20 mouse cellular contexts compared by ENCODE assay signal in genomic region chr12:8383822-8384221, GRCm38 (mm10).
"Had no signal": no experiment of that assay in that cellular context is flagged by ENCODE, and none has a peak within 500 bp of the region (broad histone marks: within the 10 kb centered on the region; RNA-seq: fewer than 3 reads in every experiment).

No protein-coding gene starts in this region.

- H3K27me3 ChIP-seq: kidney, embryonic 15.5 days; limb, embryonic 12.5 days; limb, embryonic 15.5 days; liver, embryonic 15.5 days; midbrain, embryonic 12.5 days; midbrain, embryonic 15.5 days; neural tube, embryonic 12.5 days; neural tube, embryonic 15.5 days had no signal

- H3K4me2 ChIP-seq: kidney, embryonic 15.5 days; limb, embryonic 12.5 days; limb, embryonic 15.5 days; liver, embryonic 11.5 days; liver, embryonic 15.5 days; midbrain, embryonic 12.5 days; midbrain, embryonic 15.5 days; neural tube, embryonic 12.5 days; neural tube, embryonic 15.5 days had no signal

- H3K4me1 ChIP-seq: liver, embryonic 15.5 days; midbrain, embryonic 12.5 days; midbrain, embryonic 15.5 days had no signal

- H3K9ac ChIP-seq: kidney, embryonic 15.5 days; limb, embryonic 12.5 days; limb, embryonic 15.5 days; liver, embryonic 15.5 days; midbrain, embryonic 12.5 days; midbrain, embryonic 15.5 days; neural tube, embryonic 12.5 days; neural tube, embryonic 15.5 days had no signal

- DNase-seq: kidney, adult 8-10 months; kidney, postnatal 10 days; kidney, postnatal 4 days; left cerebral cortex, postnatal 4 days; lung, adult 2 months; lung, postnatal 14 days; lung, postnatal 4 days; thymus, postnatal 25 days had no signal

- H3K4me3 ChIP-seq: kidney, embryonic 15.5 days; limb, embryonic 12.5 days; limb, embryonic 15.5 days; liver, embryonic 15.5 days; midbrain, embryonic 12.5 days; midbrain, embryonic 15.5 days; myocyte; neural tube, embryonic 12.5 days; neural tube, embryonic 15.5 days had no signal

- H3K27ac ChIP-seq: kidney, embryonic 15.5 days; limb, embryonic 12.5 days; limb, embryonic 15.5 days; liver, embryonic 15.5 days; midbrain, embryonic 12.5 days; midbrain, embryonic 15.5 days; neural tube, embryonic 12.5 days; neural tube, embryonic 15.5 days had no signal

- ATAC-seq: inflammation-experienced regulatory T-cells, adult 6 months; intestine, postnatal 0 days; midbrain, embryonic 15.5 days had no signal

- H3K9me3 ChIP-seq: kidney, embryonic 15.5 days; limb, embryonic 12.5 days; limb, embryonic 15.5 days; liver, embryonic 15.5 days; midbrain, embryonic 12.5 days; midbrain, embryonic 15.5 days; neural tube, embryonic 12.5 days; neural tube, embryonic 15.5 days had no signal

- H3K36me3 ChIP-seq: kidney, embryonic 15.5 days; limb, embryonic 12.5 days; limb, embryonic 15.5 days; liver, embryonic 15.5 days; midbrain, embryonic 12.5 days; midbrain, embryonic 15.5 days; neural tube, embryonic 12.5 days; neural tube, embryonic 15.5 days had no signal
